In genomic region chrX:105079151-105079550, GRCm38 (mm10) we compare ENCODE assay signal across 8 mouse cellular contexts. TPM values are rescaled to one million over a fixed set of nuclear protein-coding genes. Genes with fewer than 3 reads are reported as not detected.
DNase-seq lines count a peak whose midpoint lies in the region; ATAC-seq and TF ChIP-seq lines count a peak whose summit lies in the region.

No protein-coding gene starts in this region.

- TF ChIP-seq CTCF in spleen, adult 2 months (IDR thresholded peaks at IDR 0.05; ENCODE audit: extremely low read depth, insufficient read depth, insufficient read length, insufficient replicate concordance): no peak

- no peaks in the 10 kb centered on the region for H3K27me3 ChIP-seq in spleen, adult 2 months (ENCODE audit: control insufficient read depth, insufficient read depth, low read length)
- no peaks in the 10 kb centered on the region; the same call in 1 of the 2 replicates for H3K27me3 ChIP-seq in erythroblast, embryonic 14.5 days (ENCODE audit: control insufficient read depth)
- no peaks in the 10 kb centered on the region for H3K27me3 ChIP-seq in limb, embryonic 13.5 days
- H3K27me3 ChIP-seq in neural tube, embryonic 13.5 days: no peaks in the 10 kb centered on the region

- peak overlapping the region; percentile 65 for H3K9ac ChIP-seq in limb, embryonic 13.5 days
- H3K9ac ChIP-seq in neural tube, embryonic 13.5 days: peak overlapping the region; percentile 64

- intact Hi-C loops in left cerebral cortex, postnatal 14 days (cut with DNase I): no loop called here

- no peak overlapping the region for H3K27ac ChIP-seq in spleen, adult 2 months (ENCODE audit: insufficient read depth, low read length)
- H3K27ac ChIP-seq in limb, embryonic 13.5 days: no peak overlapping the region
- H3K27ac ChIP-seq in neural tube, embryonic 13.5 days (replicated peaks): no peak overlapping the region

- no peaks in the 10 kb centered on the region for H3K4me1 ChIP-seq in spleen, adult 2 months (ENCODE audit: control insufficient read depth, insufficient read depth, insufficient read length)
- peaks cover 9% of the 10 kb centered on the region for H3K4me1 ChIP-seq in erythroblast, embryonic 14.5 days (ENCODE audit: control insufficient read depth)
- peaks cover 4% of the 10 kb centered on the region; the same call in 1 of the 2 replicates for H3K4me1 ChIP-seq in limb, embryonic 13.5 days
- H3K4me1 ChIP-seq in neural tube, embryonic 13.5 days (replicated peaks): peaks cover 6% of the 10 kb centered on the region

- no peak for TF ChIP-seq POLR2A in spleen, adult 2 months (IDR thresholded peaks at IDR 0.05; ENCODE audit: low read depth, low read length)

- no peaks in the 10 kb centered on the region; the same call in 1 of the 2 replicates for H3K36me3 ChIP-seq in spleen, adult 2 months (ENCODE audit: control insufficient read depth, insufficient read depth, low read length)
- H3K36me3 ChIP-seq in erythroblast, embryonic 14.5 days (ENCODE audit: control insufficient read depth): peaks cover 29% of the 10 kb centered on the region
- no peaks in the 10 kb centered on the region; the same call in 1 of the 2 replicates for H3K36me3 ChIP-seq in limb, embryonic 13.5 days
- no peaks in the 10 kb centered on the region for H3K36me3 ChIP-seq in neural tube, embryonic 13.5 days

- H3K9me3 ChIP-seq in erythroblast, embryonic 14.5 days (ENCODE audit: control insufficient read depth, low read length): no peaks in the 10 kb centered on the region
- H3K9me3 ChIP-seq in limb, embryonic 13.5 days: no peaks in the 10 kb centered on the region
- no peaks in the 10 kb centered on the region for H3K9me3 ChIP-seq in neural tube, embryonic 13.5 days

- no peak for DNase-seq in spleen, adult 2 months (ENCODE audit: low read depth in 1 of 2, low spot score in 2 of 2)
- no peak for DNase-seq in spleen, postnatal 10 days (ENCODE audit: low spot score in 2 of 2)
- DNase-seq in urinary bladder, postnatal 14 days (ENCODE audit: low spot score): no peak
- DNase-seq in left cerebral cortex, postnatal 14 days (ENCODE audit: low spot score in 2 of 2): no peak
- no peak for DNase-seq in adrenal gland, adult (ENCODE audit: inconsistent age in 2 of 2, low spot score in 1 of 2)

- WGBS in spleen, adult 2 months: 8% methylated on average over 12 of the region's 12 CpGs
- WGBS in limb, embryonic 13.5 days: 5% methylated on average over 12 of the region's 12 CpGs
- 2% methylated on average over 12 of the region's 12 CpGs for WGBS in neural tube, embryonic 13.5 days

- peak overlapping the region; percentile 25 for H3K4me3 ChIP-seq in spleen, adult 2 months (ENCODE audit: extremely low read depth, insufficient read depth, insufficient read length)
- H3K4me3 ChIP-seq in erythroblast, embryonic 14.5 days (replicated peaks): peak overlapping the region; percentile 82
- H3K4me3 ChIP-seq in limb, embryonic 13.5 days: peak overlapping the region; percentile 56
- H3K4me3 ChIP-seq in neural tube, embryonic 13.5 days: peak overlapping the region; percentile 55

- peak; percentile 25; the same call in 1 of the 2 replicates for ATAC-seq in limb, embryonic 13.5 days (ENCODE audit: low FRiP score, low read depth)
- peak; percentile 69 for ATAC-seq in neural tube, embryonic 13.5 days (ENCODE audit: low read depth)

- H3K4me2 ChIP-seq in limb, embryonic 13.5 days (replicated peaks): peak overlapping the region; percentile 72
- peak overlapping the region; percentile 67 for H3K4me2 ChIP-seq in neural tube, embryonic 13.5 days

RNA-seq across cellular contexts. Expression of gene Pbdc1, which starts 0.4 kb away (rescaled TPM):
- 4.8 and 5.0 TPM in 2 replicates for polyA plus RNA-seq in spleen, adult 2 months (2012; rRNA removed)
- 1.1 and 1.2 TPM in 2 replicates for polyA plus RNA-seq in erythroblast, embryonic 14.5 days (2012)
- 70.3 and 73.2 TPM in 2 replicates for polyA plus RNA-seq in limb, embryonic 13.5 days (2015; fragmentation: Nextera tagmentation; extraction: Ambion mirVana)
- polyA plus RNA-seq in neural tube, embryonic 13.5 days (2015; fragmentation: Nextera tagmentation; extraction: Ambion mirVana): 34.3 and 35.2 TPM in 2 replicates
- total RNA-seq in left cerebral cortex, postnatal 14 days (2021): 10 to 100 TPM; 15.5 to 18.3 TPM

RNA-seq across cellular contexts. Expression of gene Magee1, which starts 41.0 kb away (rescaled TPM):
- polyA plus RNA-seq in spleen, adult 2 months (2012; rRNA removed): 2.7 and 3.8 TPM in 2 replicates
- polyA plus RNA-seq in erythroblast, embryonic 14.5 days (2012): 0.02 and 0.07 TPM in 2 replicates
- 31.9 and 33.1 TPM in 2 replicates for polyA plus RNA-seq in limb, embryonic 13.5 days (2015; fragmentation: Nextera tagmentation; extraction: Ambion mirVana)
- polyA plus RNA-seq in neural tube, embryonic 13.5 days (2015; fragmentation: Nextera tagmentation; extraction: Ambion mirVana): 158 and 166 TPM in 2 replicates
- total RNA-seq in left cerebral cortex, postnatal 14 days (2021): 100 to 1,000 TPM; 153 to 165 TPM

Comparison
In these comparisons a context has a peak if more than half of its experiments do, and no peak if none do; other contexts are left out.
1. H3K4me3 ChIP-seq: peak in every context shown above with its lines; median percentile 82 in erythroblast, embryonic 14.5 days; 56 in limb, embryonic 13.5 days; 55 in neural tube, embryonic 13.5 days; 25 in spleen, adult 2 months.